Mouse (Mus musculus) brown adipose tissue, adult 24 weeks (tissue): ENCODE results near the gene Trove2. TPM values are rescaled to one million over a fixed set of nuclear protein-coding genes. Genes with fewer than 3 reads are reported as not detected.
A peak's percentile ranks its signal among the peaks of the same experiment; 100 is the strongest.
"Not testable (repeated sequence)": the region's sequence is repeated elsewhere in the genome, so short reads cannot be mapped to it uniquely, and the experiment has no call there.

Source experiments
- H3K27ac ChIP-seq: fragments of 200-500 bp; replicated peaks from 2 replicates; pipeline ENCODE4 v1.5.1; 2012; ENCODE audit warnings: low read depth, mild to moderate bottlenecking, low read length
- H3K4me1 ChIP-seq: fragments of 200-500 bp; 2 replicates; pipeline ENCODE4 v1.6.1; 2012; ENCODE audit warnings: low read length, mixed read lengths; ENCODE audit not compliant: control insufficient read depth, insufficient read depth, insufficient read length
- H3K4me3 ChIP-seq: fragments of 200-500 bp; 2 replicates; pipeline ENCODE4 v1.5.1; 2012; ENCODE audit warnings: low read depth, mild to moderate bottlenecking, low read length, moderate library complexity; ENCODE audit not compliant: insufficient read depth
- polyA plus RNA-seq: library from polyadenylated mRNA; stranded (reverse); fragments of >200 nt; gene quantifications from 2 replicates; pipeline ENCODE4 v1.2.4, GENCODE M21; 2012; ENCODE audit not compliant: missing spikeins, insufficient read depth, insufficient read length

The Trove2 gene
- polyA plus RNA-seq, 1 experiment = 4.9 TPM

DNA sequence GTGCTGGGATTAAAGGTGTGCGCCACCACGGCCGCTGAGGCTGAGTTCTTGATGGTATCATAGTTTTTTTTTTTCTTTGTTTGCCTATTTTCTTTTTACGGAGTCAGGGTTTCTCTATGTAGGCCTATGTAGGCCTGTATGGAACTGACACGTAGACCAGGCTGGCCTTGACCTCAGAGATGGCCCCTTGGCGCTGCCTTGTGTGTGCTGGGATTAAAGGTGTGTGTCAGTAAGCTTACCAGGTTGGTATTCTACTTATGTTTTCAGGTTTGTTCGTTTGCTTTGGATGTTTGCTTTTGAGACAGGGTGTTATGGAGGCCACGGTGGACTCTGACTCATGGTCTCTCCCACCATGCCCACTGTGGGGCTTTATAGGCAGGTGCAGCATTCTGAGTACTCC lies 14.7 kb downstream of the Trove2 start:
- H3K4me3 ChIP-seq = no peak overlapping the region
- no peak overlapping the region for H3K27ac ChIP-seq
- no peaks in the 10 kb centered on the region for H3K4me1 ChIP-seq

DNA sequence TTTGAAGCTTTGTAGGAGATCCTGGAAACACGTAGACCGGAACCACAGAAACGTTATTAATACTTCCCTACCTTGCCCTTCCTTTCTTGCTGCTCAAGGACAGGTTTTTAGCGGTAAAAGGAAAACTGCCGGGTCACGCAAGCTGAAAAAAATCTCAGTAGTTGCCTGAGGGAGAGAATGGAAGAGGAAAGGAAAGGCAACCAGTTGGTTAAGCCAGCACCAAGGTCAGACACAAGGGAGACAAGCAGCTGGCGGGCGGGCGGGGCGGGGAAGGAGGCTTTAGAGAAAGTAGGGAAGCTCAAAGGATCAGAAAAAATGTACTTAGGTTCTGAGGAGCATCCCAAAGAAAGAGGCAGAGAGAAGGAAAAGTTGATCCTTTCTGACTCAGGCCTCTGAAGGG lies 31.0 kb downstream of the Trove2 start:
- Histone ChIP-seq H3K27ac (no peak overlapping the region), H3K4me3 (no peak overlapping the region), H3K4me1 (no peaks in the 10 kb centered on the region)

DNA sequence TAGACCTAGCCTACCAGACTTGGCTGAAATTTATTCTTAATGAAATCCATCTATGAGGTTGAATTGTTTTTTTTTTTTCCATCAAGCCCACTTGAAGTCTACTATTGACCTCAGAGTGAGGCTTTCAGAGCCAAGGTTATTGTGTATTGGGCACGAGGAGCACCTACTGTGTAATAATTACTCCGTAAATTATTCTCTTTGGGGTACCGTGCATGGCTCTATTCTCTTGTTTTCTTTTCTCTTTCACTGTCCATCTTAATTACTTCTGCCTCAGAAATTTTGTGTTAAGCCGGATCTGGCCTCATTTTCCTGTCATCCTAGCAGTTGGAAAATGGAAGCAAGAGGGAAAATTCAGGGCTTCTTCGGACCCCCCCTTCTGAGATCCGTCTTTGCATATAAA lies 34.7 kb downstream of the Trove2 start:
- no peaks in the 10 kb centered on the region for H3K4me1 ChIP-seq
- H3K27ac ChIP-seq = no peak overlapping the region
- no peak overlapping the region for H3K4me3 ChIP-seq

GRCm38 (mm10) chr1:143741331-143741730 lies 35.5 kb downstream of the Trove2 start:
- Histone ChIP-seq H3K4me3 (no peak overlapping the region), H3K4me1 (no peaks in the 10 kb centered on the region), H3K27ac (no peak overlapping the region)

- Histone ChIP-seq H3K4me1 (no peaks in the 10 kb centered on the region), H3K4me3 (no peak overlapping the region), H3K27ac (no peak overlapping the region)
Observed at GRCm38 (mm10) chr1:143740581-143740980, 36.3 kb downstream of the Trove2 start.

- Histone ChIP-seq H3K4me1 (no peaks in the 10 kb centered on the region), H3K27ac (peak overlapping the region; percentile 35), H3K4me3 (peak overlapping the region; percentile 71)
Observed at GRCm38 (mm10) chr1:143739361-143740350, 37.2 kb downstream of the Trove2 start.

DNA sequence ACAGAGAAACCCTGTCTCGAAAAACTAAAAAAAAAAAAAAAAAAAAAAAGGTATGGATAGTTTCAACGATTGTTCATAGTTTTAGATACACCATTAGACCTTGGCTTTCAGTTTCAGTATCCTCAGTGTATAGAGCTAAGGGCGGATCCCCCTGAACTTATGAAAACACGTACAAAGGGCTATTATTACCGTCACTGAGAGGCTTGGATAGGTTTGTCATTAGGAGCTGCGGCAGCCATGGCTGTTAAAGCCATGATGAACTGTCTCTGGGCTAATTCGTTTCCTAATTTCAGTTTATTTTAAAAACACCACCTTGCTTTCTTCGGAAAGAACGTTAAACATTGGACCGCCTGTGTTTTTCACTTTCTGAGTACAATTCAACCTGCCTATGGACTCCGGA lies 38.1 kb downstream of the Trove2 start:
- Histone ChIP-seq H3K27ac (no peak overlapping the region), H3K4me3 (peak overlapping the region; percentile 71), H3K4me1 (no peaks in the 10 kb centered on the region)

GRCm38 (mm10) chr1:143733914-143734410 lies 42.9 kb downstream of the Trove2 start:
- H3K4me1 ChIP-seq = no peaks in the 10 kb centered on the region
- no peak overlapping the region for H3K27ac ChIP-seq

GRCm38 (mm10) chr1:143731691-143732090 lies 45.2 kb downstream of the Trove2 start:
- no peak overlapping the region for H3K27ac ChIP-seq
- no peaks in the 10 kb centered on the region for H3K4me1 ChIP-seq

More at GRCm38 (mm10) chr1:143733914-143734410, 42.9 kb downstream of the Trove2 start:
- H3K4me3 ChIP-seq = no peak overlapping the region

DNA sequence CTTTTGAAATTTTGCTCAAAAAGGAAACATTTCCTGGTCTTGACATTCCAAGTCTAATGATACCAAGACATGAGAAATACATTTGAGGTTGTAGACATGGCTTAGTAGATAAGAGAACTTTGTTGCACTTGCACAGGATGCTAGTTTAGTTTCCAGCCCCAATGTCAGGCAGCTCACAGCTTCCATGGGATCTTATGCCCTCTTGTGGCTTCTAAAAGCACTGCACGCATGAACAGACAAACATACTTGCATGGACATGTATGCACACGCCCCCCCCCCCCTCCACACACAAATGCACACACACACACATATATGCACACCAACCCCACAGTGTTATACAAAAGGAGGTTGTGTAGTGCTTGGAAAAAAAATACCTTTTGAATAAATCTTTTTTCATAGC lies 46.0 kb downstream of the Trove2 start:
- Histone ChIP-seq H3K4me1 (no peaks in the 10 kb centered on the region), H3K27ac (no peak overlapping the region), H3K4me3 (no peak overlapping the region)

More at GRCm38 (mm10) chr1:143731691-143732090, 45.2 kb downstream of the Trove2 start:
- H3K4me3 ChIP-seq = no peak overlapping the region

- no peak overlapping the region for H3K4me3 ChIP-seq
- H3K27ac ChIP-seq = no peak overlapping the region
- no peaks in the 10 kb centered on the region for H3K4me1 ChIP-seq
Observed at GRCm38 (mm10) chr1:143727701-143728445, 49.0 kb downstream of the Trove2 start.

- Histone ChIP-seq H3K27ac (no peak overlapping the region), H3K4me3 (no peak overlapping the region), H3K4me1 (no peaks in the 10 kb centered on the region)
Observed at GRCm38 (mm10) chr1:143724456-143725064, 52.3 kb downstream of the Trove2 start.

DNA sequence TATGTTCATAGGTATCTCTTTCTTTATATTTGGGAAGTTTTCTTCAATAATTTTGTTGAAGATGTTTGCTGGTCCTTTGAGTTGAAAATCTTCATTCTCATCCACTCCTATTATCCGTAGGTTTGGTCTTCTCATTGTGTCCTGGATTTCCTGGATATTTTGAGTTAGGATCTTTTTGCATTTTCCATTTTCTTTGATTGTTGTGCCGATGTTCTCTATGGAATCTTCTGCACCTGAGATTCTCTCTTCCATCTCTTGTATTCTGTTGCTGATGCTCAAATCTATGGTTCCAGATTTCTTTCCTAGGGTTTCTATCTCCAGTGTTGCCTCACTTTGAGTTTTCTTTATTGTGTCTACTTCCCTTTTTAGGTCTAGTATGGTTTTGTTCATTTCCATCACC lies 60.8 kb downstream of the Trove2 start, which contains the start of gene Glrx2:
TSS of gene Glrx2 (plus strand) at position 301 of the 400 bp plus-strand sequence.
- not testable (repeated sequence) for H3K4me3 ChIP-seq, H3K4me1 ChIP-seq, H3K27ac ChIP-seq

- Histone ChIP-seq H3K4me3 (no peak overlapping the region), H3K4me1 (no peaks in the 10 kb centered on the region), H3K27ac (no peak overlapping the region)
Observed at GRCm38 (mm10) chr1:143710627-143710976, 66.3 kb downstream of the Trove2 start.
